Mouse (Mus musculus): Measurements from ENCODE around the gene Lpar3.
A peak's percentile ranks its signal among the peaks of the same experiment; 100 is the strongest.

Lpar3 gene

DNA sequence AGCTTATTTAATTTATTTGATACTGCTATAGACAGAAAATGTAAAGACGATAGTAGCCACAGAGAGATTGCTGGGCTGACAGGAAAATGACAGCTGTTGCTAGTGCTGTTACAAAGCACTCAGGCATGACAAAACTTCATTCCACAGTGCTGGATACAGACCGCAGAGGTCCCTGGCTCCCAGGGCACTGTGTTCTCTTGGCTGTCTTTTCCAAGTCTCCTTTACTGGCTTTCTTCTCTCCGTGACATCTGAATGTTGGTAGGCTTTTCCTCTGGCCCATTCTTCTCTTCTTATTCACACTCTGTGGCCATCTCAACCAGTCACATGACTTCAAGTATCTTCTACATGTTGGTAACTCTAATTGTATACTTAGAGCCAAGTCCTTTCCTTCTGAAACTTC lies 86.6 kb downstream of the Lpar3 start:
- DNase-seq (ENCODE audit: low read depth, low spot score), result no peak

DNA sequence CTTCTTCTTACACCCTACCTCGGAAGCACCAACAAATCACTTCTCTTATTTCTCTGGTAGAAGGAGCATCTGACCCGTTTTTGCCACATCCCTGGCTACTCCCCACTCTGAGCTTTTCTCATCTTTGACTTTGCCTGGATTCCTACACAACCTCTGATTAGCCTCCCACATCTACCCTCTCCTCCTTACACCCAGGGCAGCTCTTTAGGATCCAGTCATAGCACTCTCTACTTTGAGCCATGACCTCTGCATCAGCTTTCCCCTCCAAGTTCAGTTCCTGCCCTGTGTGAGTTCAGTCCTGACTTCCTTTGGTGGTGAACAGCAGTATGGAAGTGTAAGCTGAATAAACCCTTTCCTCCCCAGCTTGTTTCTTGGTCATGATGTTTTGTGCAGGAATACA lies 87.1 kb downstream of the Lpar3 start:
- DNase-seq (ENCODE audit: low read depth, low spot score), result no peak

DNA sequence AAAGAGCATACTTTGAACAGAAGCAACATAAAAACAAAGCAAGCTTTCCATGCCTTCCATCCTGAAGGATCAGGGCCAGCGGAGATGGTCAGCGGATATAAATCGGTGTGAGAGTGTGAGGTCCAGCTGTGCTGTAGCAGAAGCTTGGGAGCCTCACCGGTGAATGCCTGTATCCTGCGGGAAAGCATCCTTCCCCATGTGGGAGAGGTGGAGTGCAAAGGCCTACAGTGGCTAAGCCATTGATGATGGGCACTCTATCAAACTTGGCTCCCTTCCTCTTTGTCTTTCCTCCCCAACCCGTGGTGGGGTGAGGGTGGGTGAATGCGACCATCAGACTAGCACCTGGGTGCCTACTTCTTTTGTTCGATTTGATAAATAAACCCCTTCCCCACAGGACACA lies 88.8 kb downstream of the Lpar3 start:
- no peak for DNase-seq (ENCODE audit: low read depth, low spot score)

DNA sequence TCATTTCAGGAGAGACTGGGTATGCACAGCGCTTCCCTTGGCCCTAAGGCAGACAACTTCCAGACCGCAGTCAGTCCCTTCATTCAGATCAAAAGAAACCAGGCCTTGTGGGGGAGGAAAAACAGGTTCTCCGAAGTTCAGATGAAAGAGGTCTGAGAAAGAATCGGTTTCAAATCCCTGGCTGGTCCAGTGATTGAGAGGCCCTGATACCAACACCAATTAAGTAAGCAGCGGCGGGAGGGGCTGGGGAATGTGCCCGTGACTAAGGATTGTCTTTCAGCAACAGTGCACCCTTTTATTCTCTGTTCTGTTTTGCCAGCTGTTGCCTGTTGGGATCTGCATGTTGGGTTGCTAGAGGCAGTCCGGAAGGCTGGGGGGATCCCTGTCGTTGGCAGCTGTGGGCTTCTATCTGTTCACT lies 90.4 kb downstream of the Lpar3 start:
- DNase-seq (ENCODE audit: low read depth, low spot score), result no peak

DNA sequence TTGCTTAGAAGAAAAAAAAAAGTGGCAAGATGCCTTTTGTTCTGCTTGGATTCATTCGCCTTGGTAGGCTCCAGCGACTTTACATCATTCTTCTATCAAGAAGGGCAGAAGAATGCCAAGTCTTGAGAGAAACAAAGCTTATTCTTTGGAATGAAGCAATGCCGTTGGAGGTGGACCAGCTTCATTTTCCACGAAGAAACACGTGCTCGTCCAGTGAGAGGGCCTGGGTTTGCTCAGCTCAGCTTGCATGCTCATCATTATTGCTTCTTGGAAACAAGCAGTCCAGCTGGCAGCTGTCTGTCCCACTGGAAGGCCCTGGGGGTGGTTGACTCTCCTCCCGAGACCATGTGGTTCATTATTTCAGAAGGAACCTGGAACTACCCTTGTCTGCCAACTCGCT lies 94.7 kb downstream of the Lpar3 start:
- DNase-seq (ENCODE audit: low read depth, low spot score), result no peak

DNA sequence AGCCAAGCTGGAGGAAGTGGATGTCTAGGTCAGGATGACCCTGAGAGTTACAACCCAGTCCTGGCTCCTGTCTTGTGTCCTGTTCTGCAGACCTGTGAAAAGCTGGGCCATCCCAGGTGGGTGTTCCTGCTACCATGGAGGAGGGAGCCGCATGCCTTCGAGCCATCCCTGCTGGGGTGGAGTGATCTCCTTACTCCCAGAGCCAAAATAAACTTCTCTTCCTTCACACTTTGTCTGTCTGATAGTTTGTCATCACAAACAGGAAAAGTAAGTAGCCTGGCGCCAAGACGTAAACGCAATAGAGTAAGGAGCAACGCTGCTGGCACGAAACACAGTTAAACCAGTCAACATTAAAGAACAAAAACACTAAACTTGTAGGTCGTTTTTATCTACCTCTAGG lies 95.5 kb downstream of the Lpar3 start:
- DNase-seq (ENCODE audit: low read depth, low spot score), result no peak

DNA sequence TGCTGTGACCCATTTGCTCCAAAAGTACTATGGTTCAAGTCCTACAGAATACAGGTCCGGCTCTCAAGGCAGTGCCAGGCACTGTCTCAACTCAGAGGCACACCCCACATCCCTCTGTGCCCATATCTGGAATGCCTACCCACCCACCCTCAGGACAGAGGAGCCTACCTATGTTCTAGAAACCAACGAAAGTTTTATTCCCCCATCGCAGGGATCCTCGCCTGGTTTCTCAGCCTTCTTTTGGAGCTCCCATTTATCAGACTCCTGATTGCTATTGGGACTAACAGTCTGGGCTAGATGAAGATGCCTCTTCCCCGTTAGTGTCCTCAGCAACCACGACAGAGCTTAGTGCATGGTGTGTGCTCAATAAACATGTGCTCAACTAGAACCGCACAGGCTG lies 96.6 kb downstream of the Lpar3 start:
- no peak for DNase-seq (ENCODE audit: low read depth, low spot score)

DNA sequence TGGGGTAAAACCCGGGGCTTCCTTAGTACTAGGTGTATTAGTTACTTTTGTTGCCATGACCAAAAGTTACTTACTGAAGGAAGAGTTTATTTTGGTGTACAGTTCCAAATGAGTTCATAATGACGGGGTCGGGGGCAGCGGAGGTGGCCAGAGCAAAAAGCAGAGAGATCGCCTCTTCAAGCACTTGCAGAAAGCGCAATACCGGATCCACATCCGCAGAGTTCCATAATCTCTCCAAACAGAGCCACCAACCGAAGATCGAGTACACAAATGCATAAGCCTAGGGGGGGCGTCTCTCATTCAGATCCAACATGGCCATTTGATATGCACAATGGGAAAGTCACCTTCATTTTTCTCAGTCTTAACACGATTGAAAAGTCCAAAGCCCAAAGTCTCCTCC lies 97.1 kb downstream of the Lpar3 start:
- DNase-seq (ENCODE audit: low read depth, low spot score), result no peak

DNA sequence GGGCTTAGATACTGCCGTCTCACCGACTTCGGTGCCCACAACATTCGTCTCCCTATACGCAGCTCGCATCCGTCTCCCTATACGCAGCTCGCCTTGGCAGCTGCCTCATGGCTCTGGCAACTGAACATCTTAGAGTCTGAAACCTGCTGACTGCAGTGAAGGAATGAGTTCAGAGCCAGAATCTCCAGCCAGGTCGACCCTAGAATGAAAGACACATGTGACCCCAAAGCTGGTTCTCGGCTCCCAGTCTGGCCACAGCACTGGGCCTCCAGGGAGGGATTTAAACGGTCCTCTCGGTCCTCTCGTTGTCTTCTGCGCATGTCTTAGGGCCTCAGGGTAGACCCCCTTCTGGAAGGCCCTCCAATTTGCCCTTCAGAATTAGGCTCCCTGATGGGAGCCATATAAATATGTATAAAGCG lies 97.8 kb downstream of the Lpar3 start:
- DNase-seq (ENCODE audit: low read depth, low spot score), result no peak

DNA sequence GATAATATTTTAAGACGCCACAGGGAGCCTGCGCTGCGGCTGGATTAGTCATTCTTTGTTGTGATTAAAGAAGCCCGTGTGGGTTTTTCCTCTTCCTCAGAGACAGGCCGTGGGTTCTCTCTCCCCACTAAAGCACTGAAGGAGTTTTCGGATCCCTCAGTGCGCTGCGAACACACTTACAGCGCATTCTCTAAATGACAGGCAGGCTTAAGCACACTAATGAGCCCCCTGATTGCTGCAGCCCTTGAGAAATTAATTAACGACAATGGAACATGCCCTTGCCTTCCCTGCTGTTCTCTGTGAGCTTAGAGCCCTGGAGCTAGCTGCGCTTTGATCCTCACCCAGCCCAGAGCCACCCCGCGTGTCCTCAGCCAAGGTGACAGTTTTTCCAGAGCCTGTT lies 98.2 kb downstream of the Lpar3 start:
- DNase-seq (ENCODE audit: low read depth, low spot score), result no peak

DNA sequence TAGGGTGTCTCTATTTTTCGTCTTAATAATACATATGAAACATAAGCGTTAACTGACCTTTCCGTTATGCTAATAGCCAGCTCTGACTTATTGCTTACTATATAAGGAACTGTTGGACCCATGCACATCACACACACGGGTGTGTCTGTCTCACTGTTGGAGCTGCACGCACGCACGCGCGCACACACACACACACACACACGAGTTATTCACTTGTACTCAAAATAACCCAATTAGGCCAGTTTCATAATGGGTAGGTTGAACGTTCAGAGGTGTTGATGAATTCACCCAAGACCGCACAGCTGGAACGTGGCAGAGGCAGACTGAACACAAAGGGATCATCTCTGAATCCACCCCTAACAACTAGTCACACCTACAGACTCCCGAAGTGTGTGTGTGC lies 98.7 kb downstream of the Lpar3 start:
- no peak for DNase-seq (ENCODE audit: low read depth, low spot score)

DNA sequence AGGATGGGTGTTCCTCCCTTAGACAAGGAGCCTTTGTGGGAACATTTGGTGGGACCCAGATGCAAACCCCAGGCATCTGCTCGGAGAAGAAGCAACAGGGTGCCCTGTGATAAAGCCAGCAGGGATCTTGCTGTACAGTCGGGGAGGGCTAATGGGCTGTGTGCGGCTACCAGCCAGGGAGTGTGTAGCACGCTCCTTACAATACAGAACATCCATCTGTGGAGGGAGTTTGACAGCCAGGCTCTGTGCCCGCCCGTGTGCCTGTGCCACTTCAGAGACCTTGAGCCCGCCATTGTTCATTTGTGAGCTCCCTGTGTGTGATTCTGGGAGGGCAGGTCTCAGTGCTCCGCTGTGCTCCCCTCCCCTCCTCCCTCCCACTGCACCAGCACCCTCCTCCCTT lies 104.2 kb downstream of the Lpar3 start:
- DNase-seq (ENCODE audit: low read depth, low spot score), result no peak

DNA sequence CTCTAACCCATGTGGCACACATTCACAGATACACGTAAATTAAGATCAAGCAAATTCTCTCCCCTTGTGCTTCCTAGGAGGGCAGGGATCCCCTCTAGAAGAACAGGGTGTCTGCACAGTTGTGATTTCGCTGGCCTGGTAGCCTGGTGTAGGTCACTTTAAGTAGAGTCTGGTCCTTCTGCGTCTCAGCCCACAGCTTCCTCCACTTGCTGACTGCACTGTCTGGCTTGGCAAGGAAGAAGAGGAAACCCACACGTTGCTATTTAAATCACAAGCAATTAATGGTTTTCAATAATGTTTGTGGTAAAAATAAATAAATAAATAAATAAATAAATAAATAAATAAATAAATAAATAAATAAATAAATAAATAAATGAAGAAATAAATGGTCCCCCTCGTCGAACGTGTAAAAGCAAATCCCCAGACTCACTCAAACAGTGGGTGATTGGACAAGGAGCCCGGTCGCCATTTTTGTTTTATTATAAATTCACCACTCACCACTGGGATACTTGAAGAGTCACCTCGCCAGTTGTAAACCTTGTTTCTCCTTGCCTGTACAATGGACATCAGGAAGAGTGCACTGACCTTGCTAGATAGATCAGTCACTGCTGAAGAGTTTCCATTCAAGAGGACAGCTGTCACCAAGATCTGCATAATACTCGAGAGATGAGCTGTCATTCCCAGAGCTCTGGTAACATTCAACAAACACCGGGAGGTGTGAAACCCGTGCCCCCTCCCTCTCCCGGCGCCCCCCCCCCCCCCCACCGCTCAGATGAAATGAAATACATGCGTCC lies 106.2 kb downstream of the Lpar3 start:
- DNase-seq (ENCODE audit: low read depth, low spot score), result no peak

DNA sequence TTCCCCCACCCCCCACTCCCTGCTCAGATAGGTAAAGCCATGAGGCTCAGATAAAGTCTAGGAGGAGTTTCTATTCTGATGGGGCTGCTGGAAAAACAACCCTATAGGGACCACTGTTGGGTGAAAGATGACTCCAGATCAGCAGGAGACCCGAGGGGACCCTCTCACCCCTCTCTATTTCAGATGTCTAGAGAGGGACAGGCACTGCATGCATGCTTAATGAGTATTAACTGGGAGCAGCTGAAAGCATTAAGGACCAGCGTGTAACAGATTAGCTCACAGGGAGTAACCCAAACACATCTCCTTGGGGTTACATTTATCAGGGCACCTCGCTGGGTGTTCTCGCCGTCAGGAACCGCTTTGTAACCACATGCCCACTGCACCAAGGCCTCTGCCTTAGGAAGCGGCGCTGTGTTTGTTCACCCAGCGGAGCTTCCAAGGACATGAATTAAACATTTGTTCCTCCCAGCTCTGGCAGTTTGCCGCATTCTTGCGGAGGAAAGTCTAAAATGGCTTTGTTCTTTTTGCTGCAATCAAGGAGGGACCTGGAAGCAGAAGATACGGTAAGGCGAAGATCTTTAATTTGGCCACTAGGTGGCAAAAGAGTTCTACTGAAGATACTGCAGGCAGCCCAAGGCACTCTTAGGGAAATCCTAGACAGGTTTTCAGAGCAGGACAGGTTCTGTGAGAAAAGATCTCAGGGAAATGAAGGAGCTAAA lies 106.9 kb downstream of the Lpar3 start:
- DNase-seq (ENCODE audit: low read depth, low spot score), result peak; percentile 82

DNA sequence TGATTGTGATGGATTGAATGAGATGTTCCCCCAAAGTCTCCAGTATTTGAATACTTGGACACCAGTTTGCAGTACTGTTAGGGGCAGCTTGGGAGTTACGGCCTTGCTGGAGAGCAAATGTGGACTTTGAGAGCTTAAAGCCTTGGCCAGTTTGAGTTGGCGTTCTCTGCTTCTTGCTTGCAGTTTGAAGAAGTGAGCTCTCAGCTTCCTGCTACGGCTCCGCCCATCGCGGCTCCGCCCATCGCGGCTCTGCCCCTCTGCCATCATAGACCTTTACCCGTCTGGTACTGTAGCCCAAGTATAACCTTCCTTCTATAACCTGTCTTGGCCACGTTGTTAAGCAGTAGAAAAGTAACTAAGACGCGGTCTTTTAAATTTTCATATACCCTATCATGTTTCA lies 108.0 kb downstream of the Lpar3 start:
- DNase-seq (ENCODE audit: low read depth, low spot score), result peak; percentile 76

DNA sequence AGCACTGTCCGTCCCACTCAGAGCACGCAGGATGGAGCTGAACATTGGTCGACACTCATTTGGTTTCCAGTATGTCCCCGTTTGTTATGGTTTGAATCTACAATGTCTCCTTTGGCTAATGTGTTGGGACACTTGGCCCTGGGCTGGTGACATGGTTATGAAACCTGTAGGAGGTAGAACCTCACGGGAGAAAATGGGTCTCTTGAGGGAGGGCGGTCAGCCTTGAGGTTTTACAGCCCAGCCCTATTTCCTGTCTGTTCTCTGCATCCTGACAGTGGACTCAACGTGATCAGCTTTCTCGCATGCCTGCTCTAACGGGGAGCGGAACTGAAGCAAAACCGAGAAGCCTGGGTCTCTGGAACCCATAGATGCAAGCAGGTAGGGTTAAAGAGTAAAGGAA lies 111.1 kb downstream of the Lpar3 start:
- no peak for DNase-seq (ENCODE audit: low read depth, low spot score)

DNA sequence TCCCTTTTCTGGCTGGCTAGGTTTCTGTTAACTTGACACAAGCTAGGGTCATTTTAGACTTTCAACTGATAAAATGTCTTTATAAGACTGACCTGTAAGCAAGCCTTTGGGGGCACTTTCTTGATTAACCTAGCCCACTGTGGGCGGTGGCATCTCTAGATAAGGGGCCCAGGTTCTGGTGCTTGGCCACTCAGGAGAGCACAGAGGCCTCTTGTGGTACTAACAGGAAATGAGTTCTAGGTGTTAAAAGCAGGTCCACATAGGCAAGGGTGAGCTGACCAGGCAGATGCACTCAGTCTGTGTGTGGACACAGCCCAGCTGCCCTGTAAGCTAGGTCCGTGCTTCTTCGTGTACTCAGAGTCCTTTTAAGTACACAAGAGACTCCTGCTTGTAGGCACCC lies 112.5 kb downstream of the Lpar3 start:
- no peak for DNase-seq (ENCODE audit: low read depth, low spot score)

DNA sequence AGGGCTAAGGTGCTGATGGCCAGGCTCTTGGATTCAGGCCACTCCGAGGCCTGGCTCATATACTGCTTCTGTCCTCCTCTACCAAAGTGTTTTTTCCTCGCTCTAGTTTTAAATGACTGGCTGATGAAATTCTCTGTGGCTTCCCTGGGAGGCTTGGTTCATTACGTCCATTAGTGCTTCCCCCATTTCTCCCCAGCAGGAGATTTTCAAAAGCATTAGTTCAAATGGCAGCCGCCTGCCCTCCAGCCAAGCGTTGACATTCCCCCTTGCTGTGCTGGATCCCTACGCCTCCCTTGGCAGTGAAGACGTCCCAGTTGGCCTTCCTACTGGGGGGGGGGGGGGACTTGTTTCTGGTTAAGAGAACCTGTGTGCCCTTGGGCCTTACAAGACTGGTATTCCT lies 113.3 kb downstream of the Lpar3 start:
- no peak for DNase-seq (ENCODE audit: low read depth, low spot score)
